Mouse (Mus musculus): Measurements from ENCODE around the gene Rrp12.

DNA sequence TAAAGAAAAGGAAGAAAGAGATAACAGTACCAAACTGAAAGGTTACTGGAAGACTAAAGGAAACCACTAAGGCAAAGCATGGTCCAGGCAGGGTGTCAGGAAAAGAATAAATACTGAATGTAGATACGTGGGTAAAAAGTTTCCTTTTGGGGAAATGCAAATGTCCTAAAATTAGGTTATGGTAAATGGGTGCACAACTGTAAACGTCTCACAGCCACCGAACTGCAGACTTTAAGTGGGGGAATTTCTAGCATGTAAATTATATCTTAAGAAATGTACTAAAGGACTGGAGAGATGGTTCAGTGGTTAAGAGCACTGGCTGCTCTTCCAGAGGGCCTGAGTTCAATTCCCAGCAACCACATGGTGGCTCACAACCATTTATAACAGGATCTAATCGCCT lies 77.2 kb downstream of the Rrp12 start:
- TF ChIP-seq MAFK (IDR thresholded peaks at IDR 0.05; ENCODE audit: insufficient read depth, low read depth, low read length) (no peak), CHD2 (IDR thresholded peaks at IDR 0.05; ENCODE audit: low read depth, low read length) (no peak), HCFC1 (IDR thresholded peaks at IDR 0.05; ENCODE audit: borderline replicate concordance, insufficient read depth, low read length) (no peak), ZC3H11A (IDR thresholded peaks at IDR 0.05; ENCODE audit: borderline replicate concordance, low read depth, low read length) (no peak)

Data from ES-E14 (cell line).